Mouse (Mus musculus): Measurements from ENCODE around the gene Hyal2.
A peak's percentile ranks its signal among the peaks of the same experiment; 100 is the strongest.

The Hyal2 gene

GRCm38 (mm10) chr9:107590058-107590772, 22.5 kb downstream of the Hyal2 start:
- no peak for DNase-seq (ENCODE audit: low spot score)

GRCm38 (mm10) chr9:107590773-107591060, 23.0 kb downstream of the Hyal2 start:
- no peak for DNase-seq (ENCODE audit: low spot score)

GRCm38 (mm10) chr9:107593101-107593976, 25.6 kb downstream of the Hyal2 start:
- DNase-seq (ENCODE audit: low spot score), result no peak

GRCm38 (mm10) chr9:107594281-107595062, 26.7 kb downstream of the Hyal2 start:
- DNase-seq (ENCODE audit: low spot score), result no peak

GRCm38 (mm10) chr9:107596619-107597569, 29.1 kb downstream of the Hyal2 start:
- DNase-seq (ENCODE audit: low spot score), result no peak

GRCm38 (mm10) chr9:107598385-107598784, 30.6 kb downstream of the Hyal2 start:
- no peak for DNase-seq (ENCODE audit: low spot score)

- no peak for DNase-seq (ENCODE audit: low spot score)
These were observed 31.7 kb downstream of the Hyal2 start for GRCm38 (mm10) chr9:107599433-107599832.

- DNase-seq (ENCODE audit: low spot score), result no peak
These were observed 32.1 kb downstream of the Hyal2 start for GRCm38 (mm10) chr9:107599842-107600241.

- no peak for DNase-seq (ENCODE audit: low spot score)
These were observed 33.0 kb downstream of the Hyal2 start for GRCm38 (mm10) chr9:107600745-107601144.

GRCm38 (mm10) chr9:107601275-107601674, 33.5 kb downstream of the Hyal2 start:
- no peak for DNase-seq (ENCODE audit: low spot score)

- DNase-seq (ENCODE audit: low spot score), result peak; percentile 89
These were observed 34.4 kb downstream of the Hyal2 start for GRCm38 (mm10) chr9:107602068-107602648.

GRCm38 (mm10) chr9:107603251-107603650, 35.5 kb downstream of the Hyal2 start:
- no peak for DNase-seq (ENCODE audit: low spot score)

- peak; percentile 64 for DNase-seq (ENCODE audit: low spot score)
These were observed 37.4 kb downstream of the Hyal2 start for GRCm38 (mm10) chr9:107605041-107605661.

GRCm38 (mm10) chr9:107606591-107606990, 38.8 kb downstream of the Hyal2 start:
- no peak for DNase-seq (ENCODE audit: low spot score)

- DNase-seq (ENCODE audit: low spot score), result no peak
These were observed 39.3 kb downstream of the Hyal2 start for GRCm38 (mm10) chr9:107607036-107607435.

- DNase-seq (ENCODE audit: low spot score), result no peak
These were observed 40.0 kb downstream of the Hyal2 start for GRCm38 (mm10) chr9:107607653-107608245.

- DNase-seq (ENCODE audit: low spot score), result no peak
These were observed 41.1 kb downstream of the Hyal2 start, which contains the start of gene Sema3b for GRCm38 (mm10) chr9:107608741-107609432. TSS of gene Sema3b (minus strand) at chr9:107609229.

- DNase-seq (ENCODE audit: low spot score), result no peak
These were observed 41.7 kb downstream of the Hyal2 start for GRCm38 (mm10) chr9:107609433-107609830.

GRCm38 (mm10) chr9:107611456-107612190, 43.9 kb downstream of the Hyal2 start:
- DNase-seq (ENCODE audit: low spot score), result no peak

Data from ovary, postnatal 36 days (tissue).